Mouse (Mus musculus): Measurements from ENCODE around the gene Zfp423. TPM values are rescaled to one million over a fixed set of nuclear protein-coding genes. Genes with fewer than 3 reads are reported as not detected.

The Zfp423 gene
- polyA plus RNA-seq, 1 experiment from 2014 or later, result 2.1 TPM

DNA sequence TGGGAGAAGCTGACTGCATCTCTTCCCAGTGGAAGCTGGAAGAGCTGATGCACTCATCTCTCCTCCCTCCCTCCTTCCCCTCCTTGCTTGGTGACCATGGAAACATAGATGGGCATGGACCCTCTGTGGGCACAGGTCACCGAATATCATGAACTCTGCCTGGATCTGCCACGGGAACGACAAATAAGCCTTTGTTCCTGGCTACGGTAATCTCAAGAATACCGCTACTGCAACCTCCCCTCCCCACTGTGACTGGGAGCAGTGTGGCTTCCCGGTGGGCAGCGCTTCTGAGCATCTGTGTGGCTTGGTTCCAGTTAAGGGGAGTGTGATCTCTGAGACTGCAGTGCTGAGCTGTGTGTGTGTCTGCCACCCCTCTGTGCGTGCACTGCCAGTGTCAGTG, 274.0 kb downstream of the Zfp423 start:
- no peaks in the 10 kb centered on the region for H3K9me3 ChIP-seq (ENCODE audit: low read length)
- ATAC-seq, result no peak
- H3K27ac ChIP-seq (ENCODE audit: low read length), result no peak overlapping the region
- no peak overlapping the region for H3K4me2 ChIP-seq (replicated peaks; ENCODE audit: low read depth, low read length)
- WGBS, result 64% methylated on average over 8 of the region's 8 CpGs
- no peak overlapping the region for H3K4me3 ChIP-seq (ENCODE audit: low read depth, low read length)
- H3K27me3 ChIP-seq (replicated peaks; ENCODE audit: insufficient read depth, low read length), result no peaks in the 10 kb centered on the region
- no peak overlapping the region for H3K9ac ChIP-seq (replicated peaks; ENCODE audit: low read depth)
- no peaks in the 10 kb centered on the region for H3K36me3 ChIP-seq (ENCODE audit: insufficient read depth, low read length)
- H3K4me1 ChIP-seq (ENCODE audit: insufficient read depth, low read depth, low read length), result peaks cover 4% of the 10 kb centered on the region; the same call in 1 of the 2 replicates
- TF ChIP-seq EP300 (IDR thresholded peaks at IDR 0.05) (no peak), CTCF (IDR thresholded peaks at IDR 0.05) (no peak)
- no peak for DNase-seq (ENCODE audit: low spot score)

- Histone ChIP-seq H3K4me3 (ENCODE audit: low read depth, low read length) (no peak overlapping the region), H3K27ac (ENCODE audit: low read length) (no peak overlapping the region), H3K9me3 (ENCODE audit: low read length) (no peaks in the 10 kb centered on the region), H3K27me3 (replicated peaks; ENCODE audit: insufficient read depth, low read length) (no peaks in the 10 kb centered on the region), H3K4me1 (ENCODE audit: insufficient read depth, low read depth, low read length) (no peaks in the 10 kb centered on the region), H3K36me3 (ENCODE audit: insufficient read depth, low read length) (no peaks in the 10 kb centered on the region), H3K4me2 (replicated peaks; ENCODE audit: low read depth, low read length) (no peak overlapping the region), H3K9ac (replicated peaks; ENCODE audit: low read depth) (no peak overlapping the region)
- ATAC-seq (no peak), DNase-seq (ENCODE audit: low spot score) (no peak)
- 70% methylated on average over 3 of the region's 3 CpGs for WGBS
- TF ChIP-seq CTCF (IDR thresholded peaks at IDR 0.05) (no peak), EP300 (IDR thresholded peaks at IDR 0.05) (no peak)
Measured at GRCm38 (mm10) chr8:87682066-87682465, 277.3 kb downstream of the Zfp423 start.

- 58% methylated on average over 3 of the region's 3 CpGs for WGBS
- no peaks in the 10 kb centered on the region for H3K9me3 ChIP-seq (ENCODE audit: low read length)
- H3K27ac ChIP-seq (ENCODE audit: low read length), result no peak overlapping the region
- TF ChIP-seq CTCF (IDR thresholded peaks at IDR 0.05) (no peak), EP300 (IDR thresholded peaks at IDR 0.05) (no peak)
- ATAC-seq (no peak), DNase-seq (ENCODE audit: low spot score) (no peak)
- no peaks in the 10 kb centered on the region for H3K36me3 ChIP-seq (ENCODE audit: insufficient read depth, low read length)
- H3K27me3 ChIP-seq (replicated peaks; ENCODE audit: insufficient read depth, low read length), result no peaks in the 10 kb centered on the region
- no peak overlapping the region for H3K4me3 ChIP-seq (ENCODE audit: low read depth, low read length)
- H3K4me2 ChIP-seq (replicated peaks; ENCODE audit: low read depth, low read length), result no peak overlapping the region
- no peak overlapping the region for H3K9ac ChIP-seq (replicated peaks; ENCODE audit: low read depth)
- no peaks in the 10 kb centered on the region for H3K4me1 ChIP-seq (ENCODE audit: insufficient read depth, low read depth, low read length)
Measured at GRCm38 (mm10) chr8:87680034-87680433, 279.4 kb downstream of the Zfp423 start.

DNA sequence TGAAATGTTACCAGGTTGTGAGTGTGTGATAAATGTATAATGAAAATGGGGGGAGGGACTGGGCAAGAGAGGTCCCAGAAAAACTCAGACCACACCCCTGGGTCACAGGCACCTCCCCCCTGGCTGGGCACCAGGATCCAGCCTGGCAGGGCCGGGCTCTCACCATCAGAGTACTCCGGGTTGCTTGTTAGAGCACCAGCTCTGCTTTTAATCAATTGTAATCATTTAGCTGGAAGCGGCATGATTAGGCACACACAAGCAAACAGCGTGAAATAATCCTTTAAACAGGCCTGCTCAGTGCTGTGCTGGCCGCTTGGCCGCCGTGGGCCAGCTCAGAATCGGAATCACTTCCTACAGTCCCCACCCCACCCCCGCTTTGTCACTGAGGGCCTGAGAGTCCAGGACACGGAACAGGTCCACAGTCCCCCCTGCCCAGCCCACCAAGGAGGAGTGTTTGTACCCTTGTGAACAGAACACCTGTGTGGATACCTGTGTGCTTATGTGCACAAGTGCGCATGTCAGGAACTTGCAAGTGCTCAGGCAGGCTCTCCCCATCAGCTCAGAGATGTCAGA, 279.9 kb downstream of the Zfp423 start:
- 82% methylated on average over 11 of the region's 11 CpGs for WGBS
- Histone ChIP-seq H3K4me3 (ENCODE audit: low read depth, low read length) (no peak overlapping the region), H3K9ac (replicated peaks; ENCODE audit: low read depth) (no peak overlapping the region), H3K4me1 (ENCODE audit: insufficient read depth, low read depth, low read length) (no peaks in the 10 kb centered on the region), H3K27ac (ENCODE audit: low read length) (no peak overlapping the region), H3K36me3 (ENCODE audit: insufficient read depth, low read length) (no peaks in the 10 kb centered on the region), H3K27me3 (replicated peaks; ENCODE audit: insufficient read depth, low read length) (no peaks in the 10 kb centered on the region), H3K9me3 (ENCODE audit: low read length) (no peaks in the 10 kb centered on the region), H3K4me2 (replicated peaks; ENCODE audit: low read depth, low read length) (no peak overlapping the region)
- DNase-seq (ENCODE audit: low spot score), result no peak
- ATAC-seq, result no peak
- no peak for TF ChIP-seq CTCF (IDR thresholded peaks at IDR 0.05)
- no peak for TF ChIP-seq EP300 (IDR thresholded peaks at IDR 0.05)

- no peak overlapping the region for H3K4me2 ChIP-seq (replicated peaks; ENCODE audit: low read depth, low read length)
- no peak for DNase-seq (ENCODE audit: low spot score)
- WGBS, result 90% methylated on average over 9 of the region's 9 CpGs
- no peaks in the 10 kb centered on the region for H3K36me3 ChIP-seq (ENCODE audit: insufficient read depth, low read length)
- no peak overlapping the region for H3K9ac ChIP-seq (replicated peaks; ENCODE audit: low read depth)
- no peak for ATAC-seq
- no peaks in the 10 kb centered on the region for H3K27me3 ChIP-seq (replicated peaks; ENCODE audit: insufficient read depth, low read length)
- no peaks in the 10 kb centered on the region for H3K4me1 ChIP-seq (ENCODE audit: insufficient read depth, low read depth, low read length)
- H3K27ac ChIP-seq (ENCODE audit: low read length), result no peak overlapping the region
- H3K4me3 ChIP-seq (ENCODE audit: low read depth, low read length), result no peak overlapping the region
- no peaks in the 10 kb centered on the region for H3K9me3 ChIP-seq (ENCODE audit: low read length)
- TF ChIP-seq CTCF (IDR thresholded peaks at IDR 0.05) (no peak), EP300 (IDR thresholded peaks at IDR 0.05) (no peak)
Measured at GRCm38 (mm10) chr8:87675411-87675810, 284.0 kb downstream of the Zfp423 start.

- Histone ChIP-seq H3K27me3 (replicated peaks; ENCODE audit: insufficient read depth, low read length) (no peaks in the 10 kb centered on the region), H3K36me3 (ENCODE audit: insufficient read depth, low read length) (no peaks in the 10 kb centered on the region), H3K9me3 (ENCODE audit: low read length) (no peaks in the 10 kb centered on the region), H3K4me2 (replicated peaks; ENCODE audit: low read depth, low read length) (no peak overlapping the region), H3K4me3 (ENCODE audit: low read depth, low read length) (no peak overlapping the region), H3K4me1 (ENCODE audit: insufficient read depth, low read depth, low read length) (no peaks in the 10 kb centered on the region), H3K9ac (replicated peaks; ENCODE audit: low read depth) (no peak overlapping the region), H3K27ac (ENCODE audit: low read length) (no peak overlapping the region)
- TF ChIP-seq CTCF (IDR thresholded peaks at IDR 0.05) (peak; percentile 19; the same call in 1 of the 2 replicates), EP300 (IDR thresholded peaks at IDR 0.05) (no peak)
- DNase-seq (ENCODE audit: low spot score) (no peak), ATAC-seq (no peak)
- 62% methylated on average over 7 of the region's 7 CpGs for WGBS
Measured at GRCm38 (mm10) chr8:87674157-87674556, 285.2 kb downstream of the Zfp423 start.

DNA sequence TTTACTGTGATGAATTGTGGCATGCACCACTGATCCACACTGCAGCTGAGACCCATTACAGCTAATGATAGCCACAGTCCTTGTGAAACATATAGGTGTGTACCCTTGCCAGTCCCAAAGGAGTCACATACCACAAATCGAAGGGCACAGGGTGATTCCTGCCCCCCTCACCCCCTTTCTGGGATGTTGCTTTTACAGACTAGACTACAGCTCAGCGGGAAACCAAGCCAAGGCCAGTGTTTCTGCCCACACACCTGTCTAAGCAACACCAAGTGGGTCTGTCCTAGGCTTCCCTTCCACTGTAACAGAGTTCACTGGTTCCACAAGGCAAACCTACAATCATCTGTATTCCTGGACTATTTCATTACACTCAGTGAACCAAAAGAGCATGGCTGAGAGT, 287.2 kb downstream of the Zfp423 start:
- H3K27me3 ChIP-seq (replicated peaks; ENCODE audit: insufficient read depth, low read length), result no peaks in the 10 kb centered on the region
- no peaks in the 10 kb centered on the region for H3K9me3 ChIP-seq (ENCODE audit: low read length)
- WGBS, result 87% methylated on average over 2 of the region's 2 CpGs
- H3K4me1 ChIP-seq (ENCODE audit: insufficient read depth, low read depth, low read length), result no peaks in the 10 kb centered on the region
- H3K9ac ChIP-seq (replicated peaks; ENCODE audit: low read depth), result no peak overlapping the region
- no peak overlapping the region for H3K4me3 ChIP-seq (ENCODE audit: low read depth, low read length)
- H3K36me3 ChIP-seq (ENCODE audit: insufficient read depth, low read length), result no peaks in the 10 kb centered on the region
- H3K27ac ChIP-seq (ENCODE audit: low read length), result no peak overlapping the region
- no peak overlapping the region for H3K4me2 ChIP-seq (replicated peaks; ENCODE audit: low read depth, low read length)
- no peak for DNase-seq (ENCODE audit: low spot score)
- no peak for TF ChIP-seq EP300 (IDR thresholded peaks at IDR 0.05)
- TF ChIP-seq CTCF (IDR thresholded peaks at IDR 0.05), result no peak
- ATAC-seq, result no peak

Data from lung, postnatal 0 days (tissue).